Mouse (Mus musculus) frontal cortex, adult (tissue): ENCODE measurements around the gene A330070K13Rik.

Experiments used
- ATAC-seq: cut with Nextera tagmentation; 2 replicates; pipeline ENCODE4 v1.9.2; 2017; ENCODE audit warnings: mild to moderate bottlenecking, moderate library complexity, mixed read lengths; ENCODE audit not compliant: low TSS enrichment

Gene A330070K13Rik

GRCm38 (mm10) chr5:130330801-130331200 is 53.6 kb downstream of the A330070K13Rik start:
- ATAC-seq: no peak

GRCm38 (mm10) chr5:130329889-130330288 is 54.5 kb downstream of the A330070K13Rik start:
- no peak for ATAC-seq
